Mouse (Mus musculus) limb, embryonic 11.5 days (tissue): ENCODE measurements around the gene Fn3k. TPM values are rescaled to one million over a fixed set of nuclear protein-coding genes. Genes with fewer than 3 reads are reported as not detected.

ENCODE experiments used
- ATAC-seq: fragments of 200-750 bp; cut with Nextera tagmentation; 2 replicates; pipeline ENCODE4 v1.8.0; 2017; ENCODE audit warnings: low read depth; ENCODE audit not compliant: insufficient number of reproducible peaks, low FRiP score, low TSS enrichment
- DNase-seq: peaks from one replicate; pipeline ENCODE4 v3.0.0-alpha.2; 2015; ENCODE audit warnings: low spot score
- H3K27ac ChIP-seq: fragments of 300-500 bp; sonication (generic); replicated peaks from 2 replicates; pipeline ENCODE4 v1.5.1; 2014; ENCODE audit warnings: low read depth, mild to moderate bottlenecking, low read length
- H3K27me3 ChIP-seq: fragments of 300-500 bp; sonication (generic); 2 replicates; pipeline ENCODE4 v1.6.1; 2014; ENCODE audit warnings: mild to moderate bottlenecking, low read length, mixed read lengths; ENCODE audit not compliant: control insufficient read depth, insufficient read depth
- H3K36me3 ChIP-seq: fragments of 300-500 bp; sonication (generic); 2 replicates; pipeline ENCODE4 v1.6.1; 2014; ENCODE audit warnings: mild to moderate bottlenecking, low read length, moderate library complexity, mixed read lengths; ENCODE audit not compliant: control insufficient read depth, insufficient read depth
- H3K4me1 ChIP-seq: fragments of 300-500 bp; sonication (generic); 2 replicates; pipeline ENCODE4 v1.6.1; 2014; ENCODE audit warnings: low read length, mixed read lengths; ENCODE audit not compliant: control insufficient read depth, insufficient read depth
- H3K4me2 ChIP-seq: fragments of 300-500 bp; sonication (generic); 2 replicates; pipeline ENCODE4 v1.6.1; 2014; ENCODE audit warnings: low read depth, mild to moderate bottlenecking, moderate library complexity; ENCODE audit not compliant: severe bottlenecking
- H3K4me3 ChIP-seq: fragments of 300-500 bp; sonication (generic); 2 replicates; pipeline ENCODE4 v1.5.1; 2014; ENCODE audit warnings: low read depth, low read length
- H3K9ac ChIP-seq: fragments of 300-500 bp; sonication (generic); 2 replicates; pipeline ENCODE4 v1.6.1; 2014; ENCODE audit warnings: mild to moderate bottlenecking, low read length
- H3K9me3 ChIP-seq: fragments of 300-500 bp; sonication (generic); 2 replicates; pipeline ENCODE4 v1.6.1; 2016; ENCODE audit warnings: low read length; ENCODE audit not compliant: control insufficient read depth
- WGBS: fragments of 180-500 bp; shearing (Covaris S2); extraction: QIAGEN DNeasy Blood & Tissue Kit; methylation state at CpG from one replicate; pipeline ENCODE4 v1.1.7; 2014; 5-methylcytosine and 5-hydroxymethylcytosine counted together
- polyA plus RNA-seq: library from polyadenylated mRNA; unstranded; fragments of >200 nt; fragmentation: Nextera tagmentation; extraction: Ambion mirVana; gene quantifications from 2 replicates; pipeline ENCODE4 v1.2.1, GENCODE M21; 2014

The Fn3k gene
- polyA plus RNA-seq, 1 experiment from 2014 or later: 0.55 TPM

DNA sequence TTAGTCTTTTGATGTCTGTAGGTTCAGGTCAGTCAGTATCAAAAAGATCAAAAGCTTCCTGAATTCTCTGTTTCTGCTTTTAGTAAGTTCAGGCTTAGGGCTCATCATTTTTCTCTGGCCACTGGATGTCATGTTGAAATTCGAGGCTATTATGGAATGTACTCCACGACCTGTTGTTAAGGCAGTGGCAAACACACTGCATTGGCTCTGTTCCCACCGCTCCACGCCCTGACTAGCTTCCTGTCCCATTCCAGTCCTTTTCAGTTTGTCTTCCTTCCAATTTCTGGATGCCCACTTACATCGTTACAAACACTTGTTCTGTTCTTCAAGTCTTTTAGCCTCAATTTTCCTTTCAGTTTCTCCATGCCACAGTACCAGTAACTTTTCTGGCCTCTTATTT is 19.4 kb upstream of the Fn3k start:
- Histone ChIP-seq H3K9me3 (no peaks in the 10 kb centered on the region), H3K36me3 (no peaks in the 10 kb centered on the region), H3K4me2 (no peak overlapping the region), H3K27ac (no peak overlapping the region), H3K27me3 (no peaks in the 10 kb centered on the region), H3K9ac (no peak overlapping the region), H3K4me1 (no peaks in the 10 kb centered on the region), H3K4me3 (no peak overlapping the region)
- ATAC-seq: no peak
- 66% methylated on average over 5 of the region's 5 CpGs for WGBS
- no peak for DNase-seq

GRCm38 (mm10) chr11:121417971-121418370 is 16.7 kb upstream of the Fn3k start:
- 82% methylated on average over 5 of the region's 5 CpGs for WGBS
- ATAC-seq (no peak), DNase-seq (no peak)
- Histone ChIP-seq H3K9ac (no peak overlapping the region), H3K27ac (no peak overlapping the region), H3K4me2 (no peak overlapping the region), H3K36me3 (no peaks in the 10 kb centered on the region), H3K4me3 (no peak overlapping the region), H3K27me3 (no peaks in the 10 kb centered on the region), H3K4me1 (no peaks in the 10 kb centered on the region), H3K9me3 (no peaks in the 10 kb centered on the region)

DNA sequence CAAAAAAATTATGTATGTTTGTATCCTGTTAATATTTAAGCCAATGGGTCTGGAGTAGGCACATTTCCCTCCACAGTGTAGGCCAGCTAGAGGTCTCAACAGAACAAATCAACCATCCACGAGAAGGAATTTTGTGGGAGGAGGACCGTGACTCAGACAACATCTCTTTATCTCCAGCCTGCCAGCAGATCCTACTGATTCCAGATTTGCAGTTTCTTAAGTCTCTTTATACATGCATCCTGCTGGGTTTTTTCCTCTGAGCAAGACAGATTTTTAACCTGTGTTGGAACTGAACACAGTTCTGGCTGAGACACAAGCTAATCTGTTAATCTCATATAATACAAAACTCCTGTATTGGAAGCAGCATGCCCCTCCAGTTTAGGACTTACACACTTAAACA is 15.8 kb upstream of the Fn3k start:
- no peaks in the 10 kb centered on the region for H3K27me3 ChIP-seq
- H3K27ac ChIP-seq: no peak overlapping the region
- ATAC-seq (no peak), DNase-seq (no peak)
- WGBS: 84% methylated on average over 2 of the region's 2 CpGs
- no peaks in the 10 kb centered on the region for H3K4me1 ChIP-seq
- H3K4me3 ChIP-seq: no peak overlapping the region
- no peak overlapping the region for H3K4me2 ChIP-seq
- no peaks in the 10 kb centered on the region for H3K9me3 ChIP-seq
- H3K9ac ChIP-seq: no peak overlapping the region
- no peaks in the 10 kb centered on the region for H3K36me3 ChIP-seq

DNA sequence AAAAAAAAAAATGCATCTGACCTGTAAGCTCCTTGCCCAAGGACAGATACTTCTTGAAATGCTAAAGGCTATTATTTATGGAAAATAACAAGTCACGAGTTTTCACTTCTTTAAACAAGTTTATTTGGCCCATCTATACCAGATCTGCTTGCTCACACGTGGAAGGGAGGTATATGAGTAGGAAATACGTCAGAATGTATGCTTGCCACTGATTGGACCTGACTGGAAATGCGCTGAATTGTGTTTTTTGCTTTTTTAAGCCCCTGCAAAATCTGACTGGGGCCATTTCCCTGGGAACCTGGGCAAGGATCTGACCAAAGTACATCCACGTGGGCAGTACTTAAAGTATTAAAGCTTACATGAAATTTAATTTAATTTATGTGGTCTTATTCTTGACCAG is 14.3 kb upstream of the Fn3k start:
- H3K9me3 ChIP-seq: no peaks in the 10 kb centered on the region
- H3K4me3 ChIP-seq: no peak overlapping the region; the same call in 1 of the 2 replicates
- H3K4me1 ChIP-seq: no peaks in the 10 kb centered on the region
- no peak overlapping the region for H3K27ac ChIP-seq
- 61% methylated on average over 5 of the region's 5 CpGs for WGBS
- no peak for ATAC-seq
- no peak overlapping the region for H3K9ac ChIP-seq
- DNase-seq: no peak
- H3K4me2 ChIP-seq: peak overlapping the region; percentile 79
- H3K36me3 ChIP-seq: no peaks in the 10 kb centered on the region
- H3K27me3 ChIP-seq: no peaks in the 10 kb centered on the region

DNA sequence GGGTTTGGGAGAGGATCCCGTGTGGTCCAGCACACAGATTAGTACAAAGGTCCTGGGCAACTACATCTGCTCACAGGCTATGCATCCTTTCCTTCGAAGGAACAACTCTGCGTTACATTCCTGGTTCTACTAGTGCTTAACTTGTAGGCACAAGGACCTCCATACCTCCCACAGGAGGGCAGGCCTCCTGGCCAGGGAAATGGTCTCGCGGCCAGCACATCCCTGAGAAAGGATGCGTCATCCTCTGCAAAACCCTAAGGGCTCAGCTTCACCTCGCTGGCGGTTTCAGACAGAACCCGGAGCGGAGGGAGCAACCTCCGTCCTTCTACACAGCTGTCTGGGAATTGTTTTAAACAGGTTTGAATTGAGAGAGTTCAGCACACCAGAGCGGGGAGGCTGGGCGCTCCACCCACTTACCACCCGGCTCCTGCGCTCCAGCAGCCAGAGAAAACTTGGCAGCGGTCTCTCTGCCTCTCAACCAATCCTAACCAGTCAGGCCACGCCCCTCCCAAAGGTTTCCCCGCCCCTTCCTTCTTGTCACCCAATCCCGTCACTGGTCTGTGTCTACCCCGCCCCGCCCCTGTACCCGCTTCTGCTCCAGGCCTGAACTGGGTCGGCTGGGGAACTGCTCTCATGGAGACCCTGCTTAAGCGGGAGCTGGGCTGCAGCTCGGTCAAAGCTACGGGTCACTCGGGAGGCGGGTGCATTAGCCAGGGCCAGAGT is 13.7 kb upstream of the Fn3k start, which contains the start of gene Fn3krp:
Fn3krp (plus strand) TSS at position 572 of the 723 bp plus-strand sequence.
- ATAC-seq (peak; percentile 100), DNase-seq (peak; percentile 99)
- peak within 1 kb of the TSS; percentile 55 for H3K9ac ChIP-seq
- no peaks in the 10 kb centered on the region for H3K36me3 ChIP-seq
- WGBS: 2% methylated on average over 28 of the region's 28 CpGs
- H3K4me1 ChIP-seq: no peaks in the 10 kb centered on the region
- peak within 1 kb of the TSS; percentile 79 for H3K4me2 ChIP-seq
- peak within 1 kb of the TSS; percentile 78 for H3K4me3 ChIP-seq
- H3K9me3 ChIP-seq: no peaks in the 10 kb centered on the region
- no peak within 1 kb of the TSS for H3K27ac ChIP-seq
- H3K27me3 ChIP-seq: no peaks in the 10 kb centered on the region

GRCm38 (mm10) chr11:121421553-121422173 is 13.1 kb upstream of the Fn3k start:
- ATAC-seq (no peak), DNase-seq (no peak)
- Histone ChIP-seq H3K4me2 (peak overlapping the region; percentile 79), H3K4me3 (peak overlapping the region; percentile 78), H3K27me3 (no peaks in the 10 kb centered on the region), H3K4me1 (no peaks in the 10 kb centered on the region), H3K9ac (peak overlapping the region; percentile 55), H3K27ac (no peak overlapping the region), H3K9me3 (no peaks in the 10 kb centered on the region), H3K36me3 (no peaks in the 10 kb centered on the region)
- 1% methylated on average over 28 of the region's 28 CpGs for WGBS

GRCm38 (mm10) chr11:121433397-121433796 is 1.3 kb upstream of the Fn3k start:
- no peak for DNase-seq
- no peak for ATAC-seq
- Histone ChIP-seq H3K4me1 (peaks cover 4% of the 10 kb centered on the region; the same call in 1 of the 2 replicates), H3K4me3 (no peak overlapping the region), H3K27ac (no peak overlapping the region), H3K27me3 (no peaks in the 10 kb centered on the region), H3K9me3 (no peaks in the 10 kb centered on the region), H3K36me3 (no peaks in the 10 kb centered on the region), H3K4me2 (no peak overlapping the region), H3K9ac (no peak overlapping the region)
- 82% methylated on average over 4 of the region's 4 CpGs for WGBS

GRCm38 (mm10) chr11:121437236-121437635 is 2.5 kb downstream of the Fn3k start:
- WGBS: 79% methylated on average over 5 of the region's 5 CpGs
- H3K4me1 ChIP-seq: peaks cover 7% of the 10 kb centered on the region; the same call in 1 of the 2 replicates

More at GRCm38 (mm10) chr11:121437236-121437635, 2.5 kb downstream of the Fn3k start:
- DNase-seq (no peak), ATAC-seq (no peak)
- H3K4me2 ChIP-seq: no peak overlapping the region
- no peak overlapping the region for H3K9ac ChIP-seq
- no peaks in the 10 kb centered on the region for H3K36me3 ChIP-seq
- H3K27me3 ChIP-seq: no peaks in the 10 kb centered on the region
- H3K27ac ChIP-seq: no peak overlapping the region
- no peak overlapping the region for H3K4me3 ChIP-seq
- H3K9me3 ChIP-seq: no peaks in the 10 kb centered on the region
